Mouse (Mus musculus): ENCODE results near the gene Gm28308. TPM values are rescaled to one million over a fixed set of nuclear protein-coding genes. Genes with fewer than 3 reads are reported as not detected.

The Gm28308 gene
- polyA plus RNA-seq, 2 experiments: not detected

DNA sequence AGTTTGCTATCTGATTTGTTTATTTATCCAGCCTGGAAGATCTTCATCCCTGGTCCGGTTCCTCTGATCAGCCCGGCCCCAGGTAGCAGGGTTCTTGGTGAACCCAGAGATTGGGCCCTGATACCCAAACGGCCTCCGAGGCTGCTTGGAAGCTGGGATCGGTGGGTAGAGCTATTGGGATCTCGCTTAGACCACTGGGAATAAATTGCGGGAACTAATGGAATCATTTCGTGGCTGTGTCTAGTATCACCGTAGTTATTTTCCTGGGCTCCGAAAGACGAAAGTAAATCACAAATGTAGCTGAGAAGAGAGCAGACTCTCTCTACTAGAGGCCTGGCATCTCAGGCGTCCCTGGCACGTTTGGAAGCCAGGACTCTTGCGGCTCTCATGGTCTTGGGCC is 7.9 kb downstream of the Gm28308 start:
- peaks cover 97% of the 10 kb centered on the region for H3K27me3 ChIP-seq (ENCODE audit: control insufficient read depth, insufficient read depth, low read length)
- DNase-seq (ENCODE audit: low read depth in 3 of 3, low spot score in 3 of 3) (no peak), ATAC-seq (ENCODE audit: insufficient read depth) (no peak)
- H3K4me2 ChIP-seq (ENCODE audit: low read depth): no peak overlapping the region
- H3K9ac ChIP-seq (replicated peaks): no peak overlapping the region
- H3K4me1 ChIP-seq (replicated peaks; ENCODE audit: control insufficient read depth in 2 of 2, insufficient read depth in 2 of 2, low read length in 1 of 2): no peaks in the 10 kb centered on the region
- WGBS (ENCODE audit: insufficient replicate concordance): 18% methylated on average over 14 of the region's 14 CpGs
- no peaks in the 10 kb centered on the region for H3K36me3 ChIP-seq (replicated peaks; ENCODE audit: control insufficient read depth, insufficient read depth, low read depth)
- no peak for TF ChIP-seq CTCF (IDR thresholded peaks at IDR 0.05; ENCODE audit: low read depth)
- TF ChIP-seq EP300 (IDR thresholded peaks at IDR 0.05; ENCODE audit: low read depth): no peak
- no peak overlapping the region for H3K4me3 ChIP-seq (ENCODE audit: insufficient read depth in 1 of 2, low read depth in 2 of 2, low read length in 2 of 2)
- H3K27ac ChIP-seq: no peak overlapping the region
- H3K9me3 ChIP-seq (ENCODE audit: control insufficient read depth, low read length): no peaks in the 10 kb centered on the region

DNA sequence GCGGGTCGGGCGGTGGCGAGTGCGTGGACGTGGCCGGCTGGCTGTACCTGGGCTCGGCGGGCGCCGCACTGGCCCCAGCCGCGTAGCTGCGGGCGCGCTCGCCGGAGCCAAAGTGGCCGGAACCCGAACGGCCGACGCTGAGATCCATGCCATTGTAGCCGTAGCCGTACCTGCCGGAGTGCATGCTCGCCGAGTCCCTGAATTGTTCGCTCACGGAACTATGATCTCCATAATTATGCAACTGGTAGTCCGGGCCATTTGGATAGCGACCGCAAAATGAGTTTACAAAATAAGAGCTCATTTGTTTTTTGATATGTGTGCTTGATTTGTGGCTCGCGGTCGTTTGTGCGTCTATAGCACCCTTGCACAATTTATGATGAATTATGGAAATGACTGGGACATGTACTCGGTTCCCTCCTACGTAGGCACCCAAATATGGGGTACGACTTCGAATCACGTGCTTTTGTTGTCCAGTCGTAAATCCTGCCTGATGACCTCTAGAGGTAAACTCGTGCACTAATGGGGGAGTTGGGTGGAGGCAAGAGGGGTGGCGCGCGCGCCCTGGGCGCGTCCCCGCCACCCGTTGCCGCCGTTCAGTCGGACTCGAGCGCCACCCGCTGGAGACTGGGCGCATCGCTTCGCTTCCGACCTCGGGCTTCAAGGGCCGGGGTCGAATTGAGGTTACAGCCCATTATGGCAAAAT is 8.9 kb downstream of the Gm28308 start, which contains the start of gene Hoxa5:
Hoxa5 (minus strand) TSS at position 538 of the 703 bp plus-strand sequence.
- TF ChIP-seq CTCF (IDR thresholded peaks at IDR 0.05; ENCODE audit: low read depth) (peak; percentile 67), EP300 (IDR thresholded peaks at IDR 0.05; ENCODE audit: low read depth) (no peak)
- DNase-seq (ENCODE audit: low read depth in 3 of 3, low spot score in 3 of 3) (peak in 2 of 3 experiments; percentile 17 to 31), ATAC-seq (ENCODE audit: insufficient read depth) (no peak)
- no peaks in the 10 kb centered on the region for H3K36me3 ChIP-seq (replicated peaks; ENCODE audit: control insufficient read depth, insufficient read depth, low read depth)
- H3K9ac ChIP-seq (replicated peaks): no peak within 1 kb of the TSS; the same call in 1 of the 2 replicates
- H3K4me1 ChIP-seq (replicated peaks; ENCODE audit: control insufficient read depth in 2 of 2, insufficient read depth in 2 of 2, low read length in 1 of 2): no peaks in the 10 kb centered on the region
- H3K4me3 ChIP-seq (ENCODE audit: insufficient read depth in 1 of 2, low read depth in 2 of 2, low read length in 2 of 2): peak within 1 kb of the TSS; percentile 44 to 47
- no peaks in the 10 kb centered on the region for H3K9me3 ChIP-seq (ENCODE audit: control insufficient read depth, low read length)
- WGBS (ENCODE audit: insufficient replicate concordance): under 1% methylated on average over 65 of the region's 65 CpGs
- no peak within 1 kb of the TSS for H3K27ac ChIP-seq
- H3K27me3 ChIP-seq (ENCODE audit: control insufficient read depth, insufficient read depth, low read length): peaks cover 97% of the 10 kb centered on the region
- peak within 1 kb of the TSS; percentile 43 for H3K4me2 ChIP-seq (ENCODE audit: low read depth)

DNA sequence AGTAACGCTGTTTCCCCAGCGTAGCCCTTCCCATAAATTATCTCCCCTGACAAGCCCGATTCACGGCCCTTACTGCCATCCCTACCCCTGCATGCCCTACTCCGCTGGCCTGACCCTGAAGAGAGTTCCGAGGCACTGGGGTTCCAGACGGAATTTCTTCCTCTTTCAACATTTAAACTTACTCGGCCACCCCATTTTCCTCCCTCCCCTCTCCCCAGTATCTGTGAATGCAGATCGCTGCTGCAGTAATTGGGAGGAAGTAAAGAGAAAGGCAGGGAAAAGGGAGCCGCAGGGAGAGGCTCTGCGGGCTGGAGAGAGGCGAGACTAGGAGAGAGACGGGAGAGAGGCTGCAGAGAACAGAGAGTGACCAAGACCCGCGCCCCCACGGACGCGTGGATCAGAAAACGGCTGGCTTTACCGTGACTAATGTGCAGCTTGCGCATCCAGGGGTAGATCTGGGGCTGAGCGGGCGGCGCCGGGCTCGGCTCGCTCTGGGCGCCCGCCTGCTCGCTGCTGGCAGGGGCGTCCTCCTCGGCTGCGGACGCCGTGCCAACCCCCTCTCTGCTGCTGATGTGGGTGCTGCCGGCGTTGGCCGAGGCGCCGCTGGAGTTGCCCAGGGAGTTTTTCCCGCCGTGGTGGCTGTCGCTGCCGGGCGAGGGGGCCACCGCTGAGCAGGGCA is 9.6 kb downstream of the Gm28308 start:
- Histone ChIP-seq H3K9ac (replicated peaks) (no peak overlapping the region; the same call in 1 of the 2 replicates), H3K4me2 (ENCODE audit: low read depth) (peak overlapping the region; percentile 43), H3K27ac (no peak overlapping the region), H3K4me3 (ENCODE audit: insufficient read depth in 1 of 2, low read depth in 2 of 2, low read length in 2 of 2) (peak overlapping the region; percentile 44 to 47), H3K4me1 (replicated peaks; ENCODE audit: control insufficient read depth in 2 of 2, insufficient read depth in 2 of 2, low read length in 1 of 2) (no peaks in the 10 kb centered on the region), H3K9me3 (ENCODE audit: control insufficient read depth, low read length) (no peaks in the 10 kb centered on the region), H3K36me3 (replicated peaks; ENCODE audit: control insufficient read depth, insufficient read depth, low read depth) (no peaks in the 10 kb centered on the region), H3K27me3 (ENCODE audit: control insufficient read depth, insufficient read depth, low read length) (peaks cover 95% of the 10 kb centered on the region)
- no peak for DNase-seq (ENCODE audit: low read depth in 3 of 3, low spot score in 3 of 3)
- under 1% methylated on average over 46 of the region's 46 CpGs for WGBS (ENCODE audit: insufficient replicate concordance)
- no peak for TF ChIP-seq CTCF (IDR thresholded peaks at IDR 0.05; ENCODE audit: low read depth)
- TF ChIP-seq EP300 (IDR thresholded peaks at IDR 0.05; ENCODE audit: low read depth): no peak
- no peak for ATAC-seq (ENCODE audit: insufficient read depth)

DNA sequence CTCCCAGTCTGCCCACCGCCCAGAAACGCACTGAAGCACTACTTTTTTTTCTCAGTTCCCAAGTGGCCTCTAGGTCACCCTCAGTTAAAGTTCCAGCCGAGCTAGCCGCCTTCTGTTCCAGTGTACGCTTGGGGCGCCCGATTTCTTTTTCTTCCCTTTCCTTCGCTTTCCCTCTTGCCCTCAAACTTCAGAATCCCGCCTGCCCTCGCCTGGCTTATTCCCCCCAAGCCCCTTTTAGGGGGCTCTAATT is 10.1 kb downstream of the Gm28308 start:
- peaks cover 95% of the 10 kb centered on the region for H3K27me3 ChIP-seq (ENCODE audit: control insufficient read depth, insufficient read depth, low read length)

DNA sequence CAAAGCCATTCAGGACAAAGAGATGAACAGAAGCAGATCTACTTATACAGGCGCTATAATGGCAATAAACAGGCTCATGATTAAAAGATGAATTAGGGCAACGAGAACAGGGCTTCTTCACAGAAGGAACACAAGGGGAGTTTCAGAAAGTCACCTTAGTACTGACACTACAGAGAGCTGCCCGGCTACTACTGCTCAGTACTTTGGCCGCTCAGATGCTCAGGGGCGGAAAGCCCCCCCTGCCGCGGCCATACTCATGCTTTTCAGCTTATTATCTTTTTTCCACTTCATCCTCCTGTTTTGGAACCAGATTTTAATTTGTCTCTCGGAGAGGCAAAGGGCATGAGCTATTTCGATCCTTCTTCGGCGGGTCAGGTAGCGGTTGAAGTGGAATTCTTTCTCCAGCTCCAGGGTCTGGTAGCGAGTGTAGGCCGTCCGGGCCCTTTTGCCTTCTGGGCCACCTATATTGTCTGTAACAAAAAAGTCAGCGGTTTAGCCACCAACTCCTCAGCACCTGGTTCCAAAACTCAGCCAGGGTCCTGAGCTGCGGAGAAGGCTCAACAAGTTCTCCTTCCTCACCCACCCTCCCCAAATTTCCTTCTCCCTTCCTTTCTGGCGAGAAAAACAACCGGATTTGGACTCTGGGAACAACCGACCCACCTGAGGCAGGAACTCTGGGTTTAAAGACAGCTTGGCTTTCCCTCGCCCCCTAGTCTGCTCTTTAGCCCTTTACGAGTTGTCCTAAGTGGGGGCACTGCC is 10.6 kb downstream of the Gm28308 start:
- peaks cover 97% of the 10 kb centered on the region for H3K27me3 ChIP-seq (ENCODE audit: control insufficient read depth, insufficient read depth, low read length)
- H3K9ac ChIP-seq (replicated peaks): no peak overlapping the region
- 27% methylated on average over 22 of the region's 22 CpGs for WGBS (ENCODE audit: insufficient replicate concordance)
- DNase-seq (ENCODE audit: low read depth in 3 of 3, low spot score in 3 of 3) (no peak), ATAC-seq (ENCODE audit: insufficient read depth) (no peak)
- H3K4me2 ChIP-seq (ENCODE audit: low read depth): no peak overlapping the region
- H3K36me3 ChIP-seq (replicated peaks; ENCODE audit: control insufficient read depth, insufficient read depth, low read depth): no peaks in the 10 kb centered on the region
- TF ChIP-seq EP300 (IDR thresholded peaks at IDR 0.05; ENCODE audit: low read depth): no peak
- no peak for TF ChIP-seq CTCF (IDR thresholded peaks at IDR 0.05; ENCODE audit: low read depth)
- H3K4me3 ChIP-seq (ENCODE audit: insufficient read depth in 1 of 2, low read depth in 2 of 2, low read length in 2 of 2): peak overlapping the region in 1 of 2 experiments; percentile 27; a peak in 1 of 4 replicates
- no peaks in the 10 kb centered on the region for H3K4me1 ChIP-seq (replicated peaks; ENCODE audit: control insufficient read depth in 2 of 2, insufficient read depth in 2 of 2, low read length in 1 of 2)
- no peak overlapping the region for H3K27ac ChIP-seq
- no peaks in the 10 kb centered on the region for H3K9me3 ChIP-seq (ENCODE audit: control insufficient read depth, low read length)

More for the DNA sequence above, 10.1 kb downstream of the Gm28308 start:
- Histone ChIP-seq H3K9me3 (ENCODE audit: control insufficient read depth, low read length) (no peaks in the 10 kb centered on the region), H3K4me1 (replicated peaks; ENCODE audit: control insufficient read depth in 2 of 2, insufficient read depth in 2 of 2, low read length in 1 of 2) (no peaks in the 10 kb centered on the region), H3K27ac (no peak overlapping the region), H3K36me3 (replicated peaks; ENCODE audit: control insufficient read depth, insufficient read depth, low read depth) (no peaks in the 10 kb centered on the region), H3K4me2 (ENCODE audit: low read depth) (peak overlapping the region; percentile 43), H3K9ac (replicated peaks) (no peak overlapping the region), H3K4me3 (ENCODE audit: insufficient read depth in 1 of 2, low read depth in 2 of 2, low read length in 2 of 2) (peak overlapping the region in 1 of 2 experiments; percentile 44; a peak in 2 of 4 replicates)
- TF ChIP-seq EP300 (IDR thresholded peaks at IDR 0.05; ENCODE audit: low read depth): no peak
- TF ChIP-seq CTCF (IDR thresholded peaks at IDR 0.05; ENCODE audit: low read depth): no peak
- WGBS (ENCODE audit: insufficient replicate concordance): 3% methylated on average over 10 of the region's 10 CpGs
- ATAC-seq (ENCODE audit: insufficient read depth) (no peak), DNase-seq (ENCODE audit: low read depth in 3 of 3, low spot score in 3 of 3) (no peak)

Measured in liver, embryonic 14.5 days (tissue).